Mouse (Mus musculus) spleen, adult 2 months (tissue): ENCODE results near the gene Glis1. TPM values are rescaled to one million over a fixed set of nuclear protein-coding genes. Genes with fewer than 3 reads are reported as not detected.

Experiments
- DNase-seq, 2 experiments: peaks; one replicate each; pipeline versions ENCODE4 v3.0.0 to v3.0.0-alpha.2; 2012 to 2021; ENCODE audit warnings: low spot score in 2 of 2, low read depth in 1 of 2
- H3K27ac ChIP-seq: fragments of 200-500 bp; 2 replicates; pipeline ENCODE4 v1.5.1; 2012; ENCODE audit warnings: low read length, inconsistent platforms; ENCODE audit not compliant: insufficient read depth
- H3K27me3 ChIP-seq: fragments of 200-500 bp; 2 replicates; pipeline ENCODE4 v1.6.1; 2012; ENCODE audit warnings: mild to moderate bottlenecking, moderate library complexity, low read length, inconsistent platforms; ENCODE audit not compliant: control insufficient read depth, insufficient read depth
- H3K36me3 ChIP-seq: fragments of 200-500 bp; 2 replicates; pipeline ENCODE4 v1.6.1; 2012; ENCODE audit warnings: mild to moderate bottlenecking, low read length, inconsistent platforms; ENCODE audit not compliant: control insufficient read depth, insufficient read depth
- H3K4me1 ChIP-seq: fragments of 200-500 bp; 2 replicates; pipeline ENCODE4 v1.6.1; 2011; ENCODE audit warnings: inconsistent platforms; ENCODE audit not compliant: control insufficient read depth, insufficient read depth, insufficient read length
- H3K4me3 ChIP-seq: fragments of 200-500 bp; 2 replicates; pipeline ENCODE4 v1.5.1; 2011; ENCODE audit warnings: mild to moderate bottlenecking, inconsistent platforms; ENCODE audit not compliant: insufficient read depth, insufficient read length; ENCODE audit errors: extremely low read depth
- CTCF ChIP-seq: fragments of 200-500 bp; IDR thresholded peaks from 2 replicates; pipeline ENCODE4 v1.5.1; 2011; ENCODE audit warnings: mild to moderate bottlenecking, inconsistent platforms; ENCODE audit not compliant: insufficient read depth, insufficient read length, insufficient replicate concordance; ENCODE audit errors: extremely low read depth
- POLR2A ChIP-seq: fragments of 200-500 bp; IDR thresholded peaks from 2 replicates; pipeline ENCODE4 v1.6.1; 2011; ENCODE audit warnings: low read depth, low read length, inconsistent platforms
- WGBS: fragments of 180-500 bp; shearing (Covaris S2); methylation state at CpG from one replicate; pipeline ENCODE4 v1.1.7; 2018; 5-methylcytosine and 5-hydroxymethylcytosine counted together
- polyA plus RNA-seq: library from polyadenylated mRNA; depleted of rRNA; stranded (reverse); fragments of >200 nt; gene quantifications from 2 replicates; pipeline ENCODE4 v1.2.3, GENCODE M21; 2012

Glis1 gene
- polyA plus RNA-seq, 1 experiment = 0.55 TPM

- no peak overlapping the region for H3K4me3 ChIP-seq
- H3K36me3 ChIP-seq = no peaks in the 10 kb centered on the region
- TF ChIP-seq CTCF (no peak), POLR2A (no peak)
- DNase-seq = no peak
- H3K4me1 ChIP-seq = no peaks in the 10 kb centered on the region
- H3K27ac ChIP-seq = no peak overlapping the region
- H3K27me3 ChIP-seq = no peaks in the 10 kb centered on the region
- WGBS = 86% methylated on average over 18 of the region's 18 CpGs
Observed at GRCm38 (mm10) chr4:107497430-107497935, 63.1 kb downstream of the Glis1 start.

- WGBS = 66% methylated on average over 10 of the region's 10 CpGs
- Histone ChIP-seq H3K27ac (no peak overlapping the region), H3K27me3 (no peaks in the 10 kb centered on the region), H3K4me3 (no peak overlapping the region), H3K36me3 (no peaks in the 10 kb centered on the region), H3K4me1 (no peaks in the 10 kb centered on the region)
- TF ChIP-seq POLR2A (no peak), CTCF (no peak)
- no peak for DNase-seq
Observed at GRCm38 (mm10) chr4:107502601-107503051, 68.2 kb downstream of the Glis1 start.

- no peak for TF ChIP-seq CTCF
- no peak for TF ChIP-seq POLR2A
- H3K36me3 ChIP-seq = no peaks in the 10 kb centered on the region
- 90% methylated on average over 11 of the region's 11 CpGs for WGBS
- DNase-seq = no peak
- H3K4me3 ChIP-seq = no peak overlapping the region
- H3K27me3 ChIP-seq = no peaks in the 10 kb centered on the region
- H3K27ac ChIP-seq = no peak overlapping the region
- no peaks in the 10 kb centered on the region for H3K4me1 ChIP-seq
Observed at GRCm38 (mm10) chr4:107514981-107515380, 80.6 kb downstream of the Glis1 start.

- DNase-seq = no peak
Observed at GRCm38 (mm10) chr4:107515626-107516025, 81.2 kb downstream of the Glis1 start.

GRCm38 (mm10) chr4:107518766-107519165 is 84.4 kb downstream of the Glis1 start:
- Histone ChIP-seq H3K36me3 (no peaks in the 10 kb centered on the region), H3K27ac (no peak overlapping the region), H3K27me3 (no peaks in the 10 kb centered on the region), H3K4me3 (no peak overlapping the region), H3K4me1 (no peaks in the 10 kb centered on the region)
- no peak for DNase-seq
- TF ChIP-seq POLR2A = no peak
- no peak for TF ChIP-seq CTCF
- 91% methylated on average over 11 of the region's 11 CpGs for WGBS

More at GRCm38 (mm10) chr4:107515626-107516025, 81.2 kb downstream of the Glis1 start:
- H3K4me3 ChIP-seq = no peak overlapping the region
- H3K27ac ChIP-seq = no peak overlapping the region
- no peak for TF ChIP-seq CTCF
- no peak for TF ChIP-seq POLR2A
- 94% methylated on average over 7 of the region's 7 CpGs for WGBS
- no peaks in the 10 kb centered on the region for H3K4me1 ChIP-seq
- no peaks in the 10 kb centered on the region for H3K36me3 ChIP-seq
- no peaks in the 10 kb centered on the region for H3K27me3 ChIP-seq

GRCm38 (mm10) chr4:107520071-107520470 is 85.7 kb downstream of the Glis1 start:
- H3K4me3 ChIP-seq = no peak overlapping the region
- WGBS = 84% methylated on average over 5 of the region's 5 CpGs
- no peaks in the 10 kb centered on the region for H3K27me3 ChIP-seq
- TF ChIP-seq POLR2A = no peak
- no peak for TF ChIP-seq CTCF
- H3K36me3 ChIP-seq = no peaks in the 10 kb centered on the region
- no peaks in the 10 kb centered on the region for H3K4me1 ChIP-seq
- no peak for DNase-seq
- no peak overlapping the region for H3K27ac ChIP-seq

GRCm38 (mm10) chr4:107520816-107521215 is 86.4 kb downstream of the Glis1 start:
- Histone ChIP-seq H3K4me3 (no peak overlapping the region), H3K27ac (no peak overlapping the region), H3K4me1 (no peaks in the 10 kb centered on the region), H3K36me3 (no peaks in the 10 kb centered on the region), H3K27me3 (no peaks in the 10 kb centered on the region)
- TF ChIP-seq CTCF = no peak
- no peak for DNase-seq
- WGBS = 87% methylated on average over 5 of the region's 5 CpGs
